Comparison of ENCODE assay signal across 8 mouse cellular contexts in genomic region chr4:123904333-123905125, GRCm38 (mm10). TPM values are rescaled to one million over a fixed set of nuclear protein-coding genes. Genes with fewer than 3 reads are reported as not detected.
A peak's percentile ranks its signal among the peaks of the same experiment; 100 is the strongest.
DNase-seq lines count a peak whose midpoint lies in the region; ATAC-seq and TF ChIP-seq lines count a peak whose summit lies in the region.

TSS of gene Mycbp (plus strand) at chr4:123904832.

- peaks cover 9% of the 10 kb centered on the region; the same call in 1 of the 2 replicates for H3K36me3 ChIP-seq in kidney, embryonic 14.5 days (ENCODE audit: control insufficient read depth, insufficient read depth, low read length)
- peaks cover 10% of the 10 kb centered on the region; the same call in 1 of the 2 replicates for H3K36me3 ChIP-seq in limb, embryonic 15.5 days

- DNase-seq in A20 (ENCODE audit: low read depth, low spot score), result peak; percentile 99
- DNase-seq in heart, adult 9 months (ENCODE audit: low spot score in 2 of 2), result peak; percentile 99
- DNase-seq in monocyte, adult 2 months (ENCODE audit: low read depth in 1 of 2, low spot score in 2 of 2), result peak; percentile 95 to 99
- DNase-seq in spleen, postnatal 36 days (ENCODE audit: low spot score in 2 of 2), result peak; percentile 99

- TF ChIP-seq CTCF in bone marrow macrophage, adult 2 months (IDR thresholded peaks at IDR 0.05; ENCODE audit: low read depth, low read length), result no peak
- TF ChIP-seq CTCF in embryonic fibroblast, embryonic 13.5 days (IDR thresholded peaks at IDR 0.05; ENCODE audit: borderline replicate concordance, insufficient read depth, low read length), result no peak

- peak within 1 kb of the TSS; percentile 64 for H3K4me2 ChIP-seq in kidney, embryonic 14.5 days (replicated peaks; ENCODE audit: low read depth, low read length)
- peak within 1 kb of the TSS; percentile 63 for H3K4me2 ChIP-seq in limb, embryonic 15.5 days

- H3K9me3 ChIP-seq in kidney, embryonic 14.5 days (ENCODE audit: control insufficient read depth, low read length), result no peaks in the 10 kb centered on the region
- H3K9me3 ChIP-seq in limb, embryonic 15.5 days, result no peaks in the 10 kb centered on the region

- TF ChIP-seq POLR2A in bone marrow macrophage, adult 2 months (IDR thresholded peaks at IDR 0.05; ENCODE audit: borderline replicate concordance, low read depth, low read length), result no peak
- peak; percentile 63 for TF ChIP-seq POLR2A in embryonic fibroblast, embryonic 13.5 days (IDR thresholded peaks at IDR 0.05; ENCODE audit: low read depth, low read length)

- H3K9ac ChIP-seq in kidney, embryonic 14.5 days (ENCODE audit: low read depth, low read length), result peak within 1 kb of the TSS; percentile 85
- peak within 1 kb of the TSS; percentile 77 for H3K9ac ChIP-seq in limb, embryonic 15.5 days

- 2% methylated on average over 46 of the region's 49 CpGs for WGBS in kidney, embryonic 14.5 days
- WGBS in limb, embryonic 15.5 days, result 1% methylated on average over 48 of the region's 49 CpGs

- H3K27me3 ChIP-seq in kidney, embryonic 14.5 days (ENCODE audit: control insufficient read depth, insufficient read depth, low read length), result no peaks in the 10 kb centered on the region
- H3K27me3 ChIP-seq in limb, embryonic 15.5 days, result no peaks in the 10 kb centered on the region

- ATAC-seq in kidney, embryonic 14.5 days (ENCODE audit: low FRiP score, low TSS enrichment), result peak; percentile 100
- peak; percentile 100 for ATAC-seq in limb, embryonic 15.5 days (ENCODE audit: insufficient number of reproducible peaks, low FRiP score, low TSS enrichment, low read depth)

- H3K4me3 ChIP-seq in bone marrow macrophage, adult 2 months (ENCODE audit: insufficient read depth, low read length), result peak within 1 kb of the TSS; percentile 86
- peak within 1 kb of the TSS; percentile 79 for H3K4me3 ChIP-seq in embryonic fibroblast, embryonic 13.5 days (ENCODE audit: insufficient read depth, low read length)
- peak within 1 kb of the TSS; percentile 86 for H3K4me3 ChIP-seq in kidney, embryonic 14.5 days (ENCODE audit: low read length)
- peak within 1 kb of the TSS; percentile 78 for H3K4me3 ChIP-seq in limb, embryonic 15.5 days

- H3K27ac ChIP-seq in bone marrow macrophage, adult 2 months (ENCODE audit: insufficient read depth, low read depth, low read length), result peak within 1 kb of the TSS; percentile 39
- H3K27ac ChIP-seq in embryonic fibroblast, embryonic 13.5 days (ENCODE audit: insufficient read depth, low read length), result peak within 1 kb of the TSS; percentile 15; the same call in 1 of the 2 replicates
- peak within 1 kb of the TSS; percentile 77 for H3K27ac ChIP-seq in kidney, embryonic 14.5 days (ENCODE audit: low read depth, low read length)
- peak within 1 kb of the TSS; percentile 87 for H3K27ac ChIP-seq in limb, embryonic 15.5 days

- peaks cover 15% of the 10 kb centered on the region for H3K4me1 ChIP-seq in bone marrow macrophage, adult 2 months (ENCODE audit: control insufficient read depth, insufficient read depth, low read length)
- H3K4me1 ChIP-seq in embryonic fibroblast, embryonic 13.5 days (ENCODE audit: control insufficient read depth, insufficient read depth, low read length), result peaks cover 9% of the 10 kb centered on the region
- peaks cover 9% of the 10 kb centered on the region; the same call in 1 of the 2 replicates for H3K4me1 ChIP-seq in kidney, embryonic 14.5 days (ENCODE audit: control insufficient read depth, insufficient read depth, low read length)
- peaks cover 12% of the 10 kb centered on the region; the same call in 1 of the 2 replicates for H3K4me1 ChIP-seq in limb, embryonic 15.5 days

RNA-seq across cellular contexts. Expression of gene Mycbp, which starts in this region (rescaled TPM):
- 17.1 and 21.1 TPM in 2 replicates for polyA plus RNA-seq in bone marrow macrophage, adult 2 months (2012; ENCODE audit: insufficient read depth, insufficient read length, missing spikeins)
- polyA plus RNA-seq in embryonic fibroblast, embryonic 13.5 days (2011; ENCODE audit: insufficient read length, low read depth, missing spikeins), result 23.7 and 48.4 TPM in 2 replicates
- 76.5 and 91.2 TPM in 2 replicates for polyA plus RNA-seq in kidney, embryonic 14.5 days (2014; fragmentation: Nextera tagmentation; extraction: Ambion mirVana)
- polyA plus RNA-seq in limb, embryonic 15.5 days (2015; fragmentation: Nextera tagmentation; extraction: Ambion mirVana), result 67.2 and 67.5 TPM in 2 replicates

Comparison
In these comparisons a context has a peak if more than half of its experiments do, and no peak if none do; other contexts are left out.
1. Peak in every context shown above with its lines: DNase-seq, ATAC-seq, H3K4me3 ChIP-seq and H3K27ac ChIP-seq.
2. H3K27ac ChIP-seq: peak in every context shown above with its lines; median percentile 87 in limb, embryonic 15.5 days; 77 in kidney, embryonic 14.5 days; 39 in bone marrow macrophage, adult 2 months; 15 in embryonic fibroblast, embryonic 13.5 days.